Mouse (Mus musculus) lung, embryonic 15.5 days (tissue): ENCODE measurements around the gene Bdkrb2. TPM values are rescaled to one million over a fixed set of nuclear protein-coding genes. Genes with fewer than 3 reads are reported as not detected.
A peak's percentile ranks its signal among the peaks of the same experiment; 100 is the strongest.

Experiments used
- ATAC-seq: fragments of 200-750 bp; cut with Nextera tagmentation; 2 replicates; pipeline ENCODE4 v1.8.0; 2017; ENCODE audit warnings: moderate number of reproducible peaks, borderline replicate concordance; ENCODE audit not compliant: low FRiP score, low TSS enrichment; ENCODE audit errors: extremely low read depth
- H3K27ac ChIP-seq: fragments of 300-500 bp; sonication (generic); 2 replicates; pipeline ENCODE4 v1.5.1; 2015; ENCODE audit warnings: moderate library complexity, mild to moderate bottlenecking, inconsistent platforms
- H3K27me3 ChIP-seq: fragments of 300-500 bp; sonication (generic); 2 replicates; pipeline ENCODE4 v1.6.1; 2015; ENCODE audit warnings: inconsistent platforms
- H3K36me3 ChIP-seq: fragments of 300-500 bp; sonication (generic); 2 replicates; pipeline ENCODE4 v1.6.1; 2015; ENCODE audit warnings: inconsistent platforms
- H3K4me1 ChIP-seq: fragments of 300-500 bp; sonication (generic); 2 replicates; pipeline ENCODE4 v1.6.1; 2015; ENCODE audit warnings: inconsistent platforms
- H3K4me2 ChIP-seq: fragments of 300-500 bp; sonication (generic); 2 replicates; pipeline ENCODE4 v1.6.1; 2015; ENCODE audit warnings: inconsistent platforms, mild to moderate bottlenecking, moderate library complexity
- H3K4me3 ChIP-seq: fragments of 300-500 bp; sonication (generic); 2 replicates; pipeline ENCODE4 v1.5.1; 2015; ENCODE audit warnings: mild to moderate bottlenecking, inconsistent platforms
- H3K9ac ChIP-seq: fragments of 300-500 bp; sonication (generic); 2 replicates; pipeline ENCODE4 v1.6.1; 2015; ENCODE audit warnings: inconsistent platforms
- H3K9me3 ChIP-seq: fragments of 300-500 bp; sonication (generic); 2 replicates; pipeline ENCODE4 v1.6.1; 2016; ENCODE audit warnings: inconsistent platforms
- WGBS: fragments of 180-500 bp; shearing (Covaris S2); methylation state at CpG from one replicate; pipeline ENCODE4 v1.1.7; 2015; 5-methylcytosine and 5-hydroxymethylcytosine counted together
- polyA plus RNA-seq: library from polyadenylated mRNA; unstranded; fragments of >200 nt; fragmentation: Nextera tagmentation; extraction: Ambion mirVana; gene quantifications from 2 replicates; pipeline ENCODE4 v1.2.1, GENCODE M21; 2015

The Bdkrb2 gene
- polyA plus RNA-seq, 1 experiment from 2014 or later, result 1.3 TPM

GRCm38 (mm10) chr12:105535968-105536760 is 26.9 kb upstream of the Bdkrb2 start:
- Histone ChIP-seq H3K27me3 (no peaks in the 10 kb centered on the region), H3K27ac (peak overlapping the region; percentile 53; the same call in 1 of the 2 replicates), H3K4me3 (no peak overlapping the region), H3K4me2 (no peak overlapping the region), H3K4me1 (peaks cover 21% of the 10 kb centered on the region), H3K36me3 (no peaks in the 10 kb centered on the region), H3K9me3 (no peaks in the 10 kb centered on the region), H3K9ac (no peak overlapping the region)
- ATAC-seq, result 0 out of 2 replicates have a peak, but pooled peaks have one; percentile 19
- WGBS, result 55% methylated on average over 13 of the region's 13 CpGs

GRCm38 (mm10) chr12:105537162-105537561 is 25.9 kb upstream of the Bdkrb2 start:
- no peak overlapping the region for H3K4me3 ChIP-seq
- WGBS, result 34% methylated on average over 5 of the region's 5 CpGs
- ATAC-seq, result no peak
- no peak overlapping the region for H3K9ac ChIP-seq
- no peaks in the 10 kb centered on the region for H3K36me3 ChIP-seq
- H3K4me2 ChIP-seq, result no peak overlapping the region
- no peaks in the 10 kb centered on the region for H3K27me3 ChIP-seq
- peaks cover 21% of the 10 kb centered on the region for H3K4me1 ChIP-seq
- no peaks in the 10 kb centered on the region for H3K9me3 ChIP-seq
- H3K27ac ChIP-seq, result peak overlapping the region; percentile 31

GRCm38 (mm10) chr12:105539649-105540048 is 23.4 kb upstream of the Bdkrb2 start:
- Histone ChIP-seq H3K27me3 (no peaks in the 10 kb centered on the region), H3K4me1 (peaks cover 26% of the 10 kb centered on the region), H3K9me3 (no peaks in the 10 kb centered on the region), H3K36me3 (no peaks in the 10 kb centered on the region), H3K9ac (no peak overlapping the region), H3K27ac (no peak overlapping the region), H3K4me2 (no peak overlapping the region), H3K4me3 (no peak overlapping the region)
- 88% methylated on average over 10 of the region's 10 CpGs for WGBS
- no peak for ATAC-seq

- ATAC-seq, result no peak
- WGBS, result 64% methylated on average over 12 of the region's 12 CpGs
- Histone ChIP-seq H3K9me3 (no peaks in the 10 kb centered on the region), H3K4me2 (no peak overlapping the region), H3K4me3 (no peak overlapping the region), H3K36me3 (no peaks in the 10 kb centered on the region), H3K27ac (no peak overlapping the region), H3K27me3 (no peaks in the 10 kb centered on the region), H3K9ac (no peak overlapping the region), H3K4me1 (peaks cover 20% of the 10 kb centered on the region)
Measured at GRCm38 (mm10) chr12:105541590-105542402, 21.2 kb upstream of the Bdkrb2 start.

- Histone ChIP-seq H3K9ac (no peak overlapping the region), H3K9me3 (no peaks in the 10 kb centered on the region), H3K36me3 (no peaks in the 10 kb centered on the region), H3K4me2 (no peak overlapping the region), H3K27me3 (no peaks in the 10 kb centered on the region), H3K4me1 (peaks cover 16% of the 10 kb centered on the region), H3K27ac (no peak overlapping the region), H3K4me3 (no peak overlapping the region)
- 76% methylated on average over 3 of the region's 3 CpGs for WGBS
- no peak for ATAC-seq
Measured at GRCm38 (mm10) chr12:105542513-105542912, 20.5 kb upstream of the Bdkrb2 start.

- no peaks in the 10 kb centered on the region for H3K9me3 ChIP-seq
- ATAC-seq, result no peak
Measured at GRCm38 (mm10) chr12:105543176-105543575, 19.9 kb upstream of the Bdkrb2 start.

GRCm38 (mm10) chr12:105543751-105544150 is 19.3 kb upstream of the Bdkrb2 start:
- no peak overlapping the region for H3K4me2 ChIP-seq
- no peak overlapping the region for H3K27ac ChIP-seq
- no peak overlapping the region for H3K4me3 ChIP-seq
- H3K36me3 ChIP-seq, result no peaks in the 10 kb centered on the region
- no peak overlapping the region for H3K9ac ChIP-seq
- H3K9me3 ChIP-seq, result no peaks in the 10 kb centered on the region
- 56% methylated on average over 6 of the region's 6 CpGs for WGBS
- no peak for ATAC-seq
- no peaks in the 10 kb centered on the region for H3K27me3 ChIP-seq
- H3K4me1 ChIP-seq, result peaks cover 25% of the 10 kb centered on the region

More at GRCm38 (mm10) chr12:105543176-105543575, 19.9 kb upstream of the Bdkrb2 start:
- H3K4me3 ChIP-seq, result no peak overlapping the region
- H3K4me2 ChIP-seq, result no peak overlapping the region
- H3K4me1 ChIP-seq, result peaks cover 19% of the 10 kb centered on the region
- H3K27ac ChIP-seq, result no peak overlapping the region
- H3K36me3 ChIP-seq, result no peaks in the 10 kb centered on the region
- H3K27me3 ChIP-seq, result no peaks in the 10 kb centered on the region
- 73% methylated on average over 8 of the region's 8 CpGs for WGBS
- no peak overlapping the region for H3K9ac ChIP-seq

- ATAC-seq, result no peak
- Histone ChIP-seq H3K27me3 (no peaks in the 10 kb centered on the region), H3K9me3 (no peaks in the 10 kb centered on the region), H3K27ac (no peak overlapping the region), H3K36me3 (no peaks in the 10 kb centered on the region), H3K4me3 (no peak overlapping the region), H3K4me2 (no peak overlapping the region), H3K4me1 (peaks cover 25% of the 10 kb centered on the region), H3K9ac (no peak overlapping the region)
- 57% methylated on average over 7 of the region's 7 CpGs for WGBS
Measured at GRCm38 (mm10) chr12:105544872-105545271, 18.2 kb upstream of the Bdkrb2 start.

GRCm38 (mm10) chr12:105545696-105546435 is 17.2 kb upstream of the Bdkrb2 start:
- Histone ChIP-seq H3K27me3 (no peaks in the 10 kb centered on the region), H3K36me3 (no peaks in the 10 kb centered on the region), H3K4me1 (peaks cover 25% of the 10 kb centered on the region), H3K9ac (no peak overlapping the region), H3K4me2 (no peak overlapping the region), H3K4me3 (no peak overlapping the region), H3K27ac (no peak overlapping the region), H3K9me3 (no peaks in the 10 kb centered on the region)
- no peak for ATAC-seq
- 18% methylated on average over 17 of the region's 17 CpGs for WGBS

- no peaks in the 10 kb centered on the region for H3K36me3 ChIP-seq
Measured at GRCm38 (mm10) chr12:105546538-105546937, 16.5 kb upstream of the Bdkrb2 start.

GRCm38 (mm10) chr12:105547151-105547550 is 15.9 kb upstream of the Bdkrb2 start:
- no peak overlapping the region for H3K4me2 ChIP-seq
- H3K9me3 ChIP-seq, result no peaks in the 10 kb centered on the region
- H3K36me3 ChIP-seq, result no peaks in the 10 kb centered on the region
- H3K27ac ChIP-seq, result no peak overlapping the region
- H3K9ac ChIP-seq, result no peak overlapping the region
- H3K4me1 ChIP-seq, result peaks cover 25% of the 10 kb centered on the region
- 64% methylated on average over 2 of the region's 2 CpGs for WGBS
- no peaks in the 10 kb centered on the region for H3K27me3 ChIP-seq
- ATAC-seq, result no peak
- no peak overlapping the region for H3K4me3 ChIP-seq

More at GRCm38 (mm10) chr12:105546538-105546937, 16.5 kb upstream of the Bdkrb2 start:
- no peak overlapping the region for H3K9ac ChIP-seq
- no peak overlapping the region for H3K4me3 ChIP-seq
- H3K27ac ChIP-seq, result no peak overlapping the region
- H3K4me2 ChIP-seq, result no peak overlapping the region
- 45% methylated on average over 6 of the region's 6 CpGs for WGBS
- H3K27me3 ChIP-seq, result no peaks in the 10 kb centered on the region
- no peak for ATAC-seq
- peaks cover 25% of the 10 kb centered on the region for H3K4me1 ChIP-seq
- H3K9me3 ChIP-seq, result no peaks in the 10 kb centered on the region
